Mouse (Mus musculus): Measurements from ENCODE around the gene Mecom. TPM values are rescaled to one million over a fixed set of nuclear protein-coding genes. Genes with fewer than 3 reads are reported as not detected.

Mecom gene
- polyA plus RNA-seq, 1 experiment: not detected

- no peak for TF ChIP-seq GATA1 (IDR thresholded peaks at IDR 0.05; ENCODE audit: low read length)
Measured at GRCm38 (mm10) chr3:30507028-30507575, 40.7 kb downstream of the Mecom start.

GRCm38 (mm10) chr3:30506329-30507027 is 41.3 kb downstream of the Mecom start:
- no peak for TF ChIP-seq GATA1 (IDR thresholded peaks at IDR 0.05; ENCODE audit: low read length)

GRCm38 (mm10) chr3:30505741-30506251 is 42.0 kb downstream of the Mecom start:
- no peak for TF ChIP-seq GATA1 (IDR thresholded peaks at IDR 0.05; ENCODE audit: low read length)

GRCm38 (mm10) chr3:30504561-30504960 is 43.2 kb downstream of the Mecom start:
- no peak for TF ChIP-seq GATA1 (IDR thresholded peaks at IDR 0.05; ENCODE audit: low read length)

GRCm38 (mm10) chr3:30503821-30504220 is 44.0 kb downstream of the Mecom start:
- TF ChIP-seq GATA1 (IDR thresholded peaks at IDR 0.05; ENCODE audit: low read length): no peak

GRCm38 (mm10) chr3:30498202-30498828 is 49.5 kb downstream of the Mecom start:
- TF ChIP-seq GATA1 (IDR thresholded peaks at IDR 0.05; ENCODE audit: low read length): no peak

- no peak for TF ChIP-seq GATA1 (IDR thresholded peaks at IDR 0.05; ENCODE audit: low read length)
Measured at GRCm38 (mm10) chr3:30494371-30494770, 53.4 kb downstream of the Mecom start.

GRCm38 (mm10) chr3:30488808-30489207 is 59.0 kb downstream of the Mecom start:
- no peak for TF ChIP-seq GATA1 (IDR thresholded peaks at IDR 0.05; ENCODE audit: low read length)

- TF ChIP-seq GATA1 (IDR thresholded peaks at IDR 0.05; ENCODE audit: low read length): no peak
Measured at GRCm38 (mm10) chr3:30486422-30486821, 61.4 kb downstream of the Mecom start.

GRCm38 (mm10) chr3:30483006-30483684 is 64.7 kb downstream of the Mecom start:
- TF ChIP-seq GATA1 (IDR thresholded peaks at IDR 0.05; ENCODE audit: low read length): no peak

GRCm38 (mm10) chr3:30481682-30482081 is 66.1 kb downstream of the Mecom start:
- TF ChIP-seq GATA1 (IDR thresholded peaks at IDR 0.05; ENCODE audit: low read length): no peak

- TF ChIP-seq GATA1 (IDR thresholded peaks at IDR 0.05; ENCODE audit: low read length): no peak
Measured at GRCm38 (mm10) chr3:30480551-30480950, 67.3 kb downstream of the Mecom start.

GRCm38 (mm10) chr3:30478252-30478651 is 69.6 kb downstream of the Mecom start:
- TF ChIP-seq GATA1 (IDR thresholded peaks at IDR 0.05; ENCODE audit: low read length): no peak

- TF ChIP-seq GATA1 (IDR thresholded peaks at IDR 0.05; ENCODE audit: low read length): no peak
Measured at GRCm38 (mm10) chr3:30477008-30477407, 70.8 kb downstream of the Mecom start.

GRCm38 (mm10) chr3:30475591-30475990 is 72.2 kb downstream of the Mecom start:
- TF ChIP-seq GATA1 (IDR thresholded peaks at IDR 0.05; ENCODE audit: low read length): no peak
